Mouse (Mus musculus) midbrain, postnatal 0 days (tissue): ENCODE measurements around the gene Zbtb38. TPM values are rescaled to one million over a fixed set of nuclear protein-coding genes. Genes with fewer than 3 reads are reported as not detected.
A peak's percentile ranks its signal among the peaks of the same experiment; 100 is the strongest.

ENCODE experiments used
- ATAC-seq: fragments of 200-750 bp; cut with Nextera tagmentation; 2 replicates; pipeline ENCODE4 v1.8.0; 2017; ENCODE audit warnings: moderate number of reproducible peaks, mild to moderate bottlenecking, moderate TSS enrichment, moderate library complexity; ENCODE audit not compliant: low FRiP score
- DNase-seq: peaks from one replicate; pipeline ENCODE4 v3.0.0-alpha.2; 2015; ENCODE audit warnings: low spot score
- H3K27ac ChIP-seq: fragments of 300-500 bp; sonication (generic); 2 replicates; pipeline ENCODE4 v1.5.1; 2014; ENCODE audit warnings: low read depth, mild to moderate bottlenecking, low read length, mixed read lengths
- H3K27me3 ChIP-seq: fragments of 300-500 bp; sonication (generic); 2 replicates; pipeline ENCODE4 v1.6.1; 2014; ENCODE audit warnings: low read length, control low read depth, mixed read lengths; ENCODE audit not compliant: insufficient read depth
- H3K36me3 ChIP-seq: fragments of 300-500 bp; sonication (generic); 2 replicates; pipeline ENCODE4 v1.6.1; 2014; ENCODE audit warnings: low read length, control low read depth, mixed read lengths; ENCODE audit not compliant: insufficient read depth
- H3K4me1 ChIP-seq: fragments of 300-500 bp; sonication (generic); 2 replicates; pipeline ENCODE4 v1.6.1; 2014; ENCODE audit warnings: mild to moderate bottlenecking, control low read depth, antibody characterized with exemption, low read length, mixed read lengths; ENCODE audit not compliant: insufficient read depth
- H3K4me2 ChIP-seq: fragments of 300-500 bp; sonication (generic); 2 replicates; pipeline ENCODE4 v1.6.1; 2014; ENCODE audit warnings: low read depth, mild to moderate bottlenecking, low read length, mixed read lengths; ENCODE audit not compliant: poor library complexity, severe bottlenecking
- H3K4me3 ChIP-seq: fragments of 300-500 bp; sonication (generic); 2 replicates; pipeline ENCODE4 v1.5.1; 2014; ENCODE audit warnings: low read depth, mild to moderate bottlenecking, low read length, moderate library complexity
- H3K9ac ChIP-seq: fragments of 300-500 bp; sonication (generic); replicated peaks from 2 replicates; pipeline ENCODE4 v1.6.1; 2014; ENCODE audit warnings: mild to moderate bottlenecking, low read length, moderate library complexity, mixed read lengths; ENCODE audit not compliant: poor library complexity, severe bottlenecking
- H3K9me3 ChIP-seq: fragments of 300-500 bp; sonication (generic); 2 replicates; pipeline ENCODE4 v1.6.1; 2016; ENCODE audit warnings: low read length, control low read depth
- CTCF ChIP-seq: IDR thresholded peaks from 2 replicates; pipeline ENCODE4 v1.5.1; 2016; ENCODE audit warnings: antibody characterized with exemption, mild to moderate bottlenecking
- WGBS: fragments of 180-500 bp; shearing (Covaris S2); extraction: QIAGEN DNeasy Blood & Tissue Kit; methylation state at CpG from one replicate; pipeline ENCODE4 v1.1.7; 2014; 5-methylcytosine and 5-hydroxymethylcytosine counted together
- polyA plus RNA-seq: library from polyadenylated mRNA; unstranded; fragments of >200 nt; fragmentation: Nextera tagmentation; extraction: Ambion mirVana; gene quantifications from 2 replicates; pipeline ENCODE4 v1.2.1, GENCODE M21; 2015
- total RNA-seq: library from RNA; depleted of rRNA; stranded (reverse); fragments of >200 nt; gene quantifications from 2 replicates; pipeline ENCODE4 v1.2.3, GENCODE M21; 2014; rRNA removed

Zbtb38 gene
- 50.7 and 77.7 TPM in 2 replicates for total RNA-seq
- 46.2 and 49.9 TPM in 2 replicates for polyA plus RNA-seq

DNA sequence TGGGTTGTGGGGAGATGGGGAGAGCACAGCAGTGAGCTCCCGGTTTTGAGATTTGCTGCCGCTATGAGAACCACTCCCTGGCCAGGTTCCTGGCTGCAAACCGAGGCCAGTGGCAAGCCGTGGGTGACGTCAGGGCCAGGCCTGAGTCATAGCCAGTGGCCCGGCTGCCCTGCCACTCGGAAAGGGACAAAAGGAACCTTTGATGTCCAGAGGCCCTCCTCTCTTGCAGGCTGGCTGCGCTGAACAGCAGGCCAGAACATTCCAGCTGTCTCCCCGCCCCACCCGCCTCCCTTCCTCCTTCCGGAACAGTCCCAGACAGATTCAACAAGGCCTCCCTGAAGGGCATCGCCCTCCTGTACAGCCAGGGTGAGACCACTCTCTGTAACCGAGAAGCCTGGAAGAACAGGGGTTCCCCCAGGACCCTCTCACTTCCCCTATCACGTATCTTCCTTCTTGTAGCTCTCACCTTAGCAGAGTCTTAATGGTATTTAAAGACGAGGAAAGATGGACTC is at the start of gene Zbtb38:
Zbtb38 (minus strand) TSS at position 229 of the 512 bp plus-strand sequence.
- WGBS: 52% methylated on average over 15 of the region's 15 CpGs
- H3K27ac ChIP-seq: no peak within 1 kb of the TSS

DNA sequence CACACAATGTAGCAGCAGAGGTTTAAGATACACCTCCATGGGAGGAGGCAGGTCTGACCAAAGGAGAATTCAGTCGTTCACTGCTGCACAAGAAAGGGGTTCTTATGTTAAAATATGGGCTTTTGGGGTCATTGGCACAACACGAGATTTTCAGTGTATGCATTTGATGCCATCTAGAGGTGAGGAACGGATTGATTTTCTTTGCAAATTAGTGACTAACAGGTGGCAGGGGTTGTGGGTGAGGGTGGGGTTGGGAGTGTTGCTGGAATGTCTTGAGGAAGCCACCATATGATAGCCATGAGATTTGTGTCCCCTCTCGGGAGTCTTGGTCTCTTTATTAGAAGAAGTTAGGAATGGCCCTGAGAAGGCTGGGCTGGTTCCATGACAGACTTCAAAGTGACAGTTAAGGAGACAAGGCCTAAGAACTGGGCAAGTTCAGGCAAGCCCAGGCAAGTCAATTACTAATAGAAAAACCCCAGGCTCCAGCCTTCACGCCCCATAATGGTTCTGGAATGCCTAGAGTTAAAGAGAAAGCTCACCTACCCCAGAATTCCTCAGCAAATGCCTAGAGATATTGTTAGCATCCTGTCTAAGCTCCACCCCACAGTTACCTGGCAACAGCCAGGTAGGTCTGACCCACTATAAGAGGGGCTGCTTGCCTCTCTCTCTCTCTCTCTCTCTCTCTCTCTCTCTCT is 47.6 kb upstream of the Zbtb38 start:
- no peak for ATAC-seq
- no peaks in the 10 kb centered on the region for H3K36me3 ChIP-seq
- no peak overlapping the region for H3K4me2 ChIP-seq
- peak; percentile 79 for TF ChIP-seq CTCF
- peaks cover 3% of the 10 kb centered on the region; the same call in 1 of the 2 replicates for H3K4me1 ChIP-seq
- WGBS: 30% methylated on average over 5 of the region's 5 CpGs
- H3K9ac ChIP-seq: no peak overlapping the region
- DNase-seq: peak; percentile 59
- no peak overlapping the region for H3K4me3 ChIP-seq
- H3K27me3 ChIP-seq: no peaks in the 10 kb centered on the region
- H3K9me3 ChIP-seq: no peaks in the 10 kb centered on the region
- no peak overlapping the region for H3K27ac ChIP-seq

More for the DNA sequence above, at the start of gene Zbtb38:
- ATAC-seq (peak; percentile 49; the same call in 1 of the 2 replicates), DNase-seq (peak; percentile 35)
- H3K36me3 ChIP-seq: no peaks in the 10 kb centered on the region
- no peak for TF ChIP-seq CTCF
- H3K4me1 ChIP-seq: no peaks in the 10 kb centered on the region
- no peak within 1 kb of the TSS for H3K4me3 ChIP-seq
- no peak within 1 kb of the TSS for H3K4me2 ChIP-seq
- H3K9ac ChIP-seq: no peak within 1 kb of the TSS
- no peaks in the 10 kb centered on the region for H3K9me3 ChIP-seq
- no peaks in the 10 kb centered on the region for H3K27me3 ChIP-seq

DNA sequence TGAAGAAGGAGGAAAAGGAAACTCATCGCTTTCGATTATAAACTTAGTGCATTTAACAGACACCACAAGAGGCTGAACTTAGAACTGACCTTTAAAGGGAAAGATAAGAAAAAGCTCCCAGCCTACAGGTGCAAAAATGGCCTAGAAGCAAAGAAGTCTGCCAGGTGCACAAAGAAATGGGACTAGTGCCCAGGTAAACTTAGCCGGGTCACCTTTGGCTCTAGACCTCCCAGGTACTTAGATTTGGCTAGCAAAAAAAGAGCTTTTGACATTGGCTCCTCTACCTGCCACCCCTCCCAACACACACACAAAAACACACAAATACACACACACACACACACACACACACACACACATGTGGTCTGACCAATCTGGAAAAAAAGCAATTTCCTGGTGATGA is 44.7 kb upstream of the Zbtb38 start:
- Histone ChIP-seq H3K9ac (no peak overlapping the region), H3K4me1 (peaks cover 3% of the 10 kb centered on the region; the same call in 1 of the 2 replicates), H3K27ac (no peak overlapping the region), H3K27me3 (no peaks in the 10 kb centered on the region), H3K9me3 (no peaks in the 10 kb centered on the region), H3K4me2 (no peak overlapping the region), H3K36me3 (no peaks in the 10 kb centered on the region), H3K4me3 (no peak overlapping the region)
- 97% methylated on average over 3 of the region's 3 CpGs for WGBS
- TF ChIP-seq CTCF: no peak
- no peak for ATAC-seq
- no peak for DNase-seq

DNA sequence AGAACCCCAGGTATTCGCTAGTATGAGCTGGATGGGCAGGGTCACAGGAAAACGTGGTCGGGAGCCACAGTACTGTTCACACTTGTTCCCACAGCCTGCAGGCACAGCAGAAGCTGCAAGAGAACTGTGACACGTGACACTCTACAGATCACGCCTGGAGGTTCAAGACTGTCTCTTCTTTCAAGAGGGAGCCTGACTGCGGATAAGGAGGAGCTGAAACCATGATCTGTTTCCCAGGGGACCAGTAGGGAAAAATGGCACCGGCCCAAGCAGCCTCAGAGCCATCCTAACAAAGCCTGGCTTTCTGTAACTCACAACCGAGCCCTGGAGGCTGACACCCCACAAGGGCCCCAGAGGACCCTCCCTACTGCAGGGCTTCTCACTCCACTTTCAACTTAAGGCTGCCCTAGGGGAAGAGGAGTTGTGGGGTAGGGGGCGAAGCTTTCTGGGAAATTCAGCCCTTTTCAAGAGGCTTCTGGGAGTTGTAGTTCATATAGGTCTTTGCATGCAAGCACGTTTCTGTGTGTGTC is 42.8 kb upstream of the Zbtb38 start:
- 6% methylated on average over 10 of the region's 10 CpGs for WGBS
- ATAC-seq (peak; percentile 83), DNase-seq (peak; percentile 76)
- Histone ChIP-seq H3K27me3 (no peaks in the 10 kb centered on the region), H3K4me2 (peak overlapping the region; percentile 72), H3K36me3 (no peaks in the 10 kb centered on the region), H3K9me3 (no peaks in the 10 kb centered on the region), H3K27ac (peak overlapping the region; percentile 70), H3K9ac (peak overlapping the region; percentile 59), H3K4me1 (peaks cover 3% of the 10 kb centered on the region; the same call in 1 of the 2 replicates), H3K4me3 (peak overlapping the region; percentile 34)
- peak; percentile 3; the same call in 1 of the 2 replicates for TF ChIP-seq CTCF

DNA sequence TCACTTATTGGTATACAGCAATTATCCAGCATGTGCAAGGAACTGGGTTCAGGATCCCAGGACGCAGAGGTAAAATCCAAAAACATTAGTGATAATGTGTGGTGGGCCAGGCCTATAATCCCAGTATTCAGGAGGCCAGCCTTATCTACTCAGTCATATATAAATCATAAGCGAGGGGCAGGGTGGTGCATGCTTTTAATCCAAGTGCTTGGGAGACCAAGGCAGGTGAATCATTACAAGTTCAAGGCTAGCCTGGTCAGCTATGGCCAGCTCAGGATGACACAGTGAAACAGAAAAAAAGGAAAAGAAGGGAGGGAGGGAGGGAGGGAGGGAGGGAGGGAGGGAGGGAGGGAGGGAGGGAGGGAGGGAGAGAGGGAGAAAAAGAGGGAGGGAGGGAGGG is 42.0 kb upstream of the Zbtb38 start:
- ATAC-seq (no peak), DNase-seq (no peak)
- Histone ChIP-seq H3K9ac (no peak overlapping the region), H3K4me2 (no peak overlapping the region), H3K9me3 (no peaks in the 10 kb centered on the region), H3K4me1 (no peaks in the 10 kb centered on the region), H3K27me3 (no peaks in the 10 kb centered on the region), H3K27ac (no peak overlapping the region), H3K36me3 (no peaks in the 10 kb centered on the region), H3K4me3 (no peak overlapping the region)
- TF ChIP-seq CTCF: no peak
- 87% methylated on average over 2 of the region's 2 CpGs for WGBS

DNA sequence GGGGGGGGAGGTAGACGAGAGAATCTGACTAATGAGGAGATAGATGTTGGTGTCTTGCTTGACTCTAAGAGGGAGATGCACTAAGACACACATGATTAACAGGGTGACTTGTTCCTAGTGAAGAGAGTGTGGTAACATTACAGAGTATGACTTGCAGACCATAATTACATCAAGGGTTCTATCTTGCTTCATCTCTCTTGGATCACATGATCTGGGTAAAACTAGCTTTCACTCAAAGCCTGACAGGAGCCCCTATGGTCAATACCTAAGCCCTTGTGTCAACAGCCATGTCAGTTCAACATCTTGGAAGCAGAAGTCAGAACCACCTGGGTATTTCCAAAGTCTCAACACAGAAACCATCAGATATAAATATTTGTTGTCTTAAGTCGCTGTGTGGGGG is 39.9 kb upstream of the Zbtb38 start:
- H3K27me3 ChIP-seq: no peaks in the 10 kb centered on the region
- H3K9ac ChIP-seq: no peak overlapping the region
- no peak overlapping the region for H3K27ac ChIP-seq
- H3K9me3 ChIP-seq: no peaks in the 10 kb centered on the region
- DNase-seq: no peak
- ATAC-seq: no peak
- no peaks in the 10 kb centered on the region for H3K36me3 ChIP-seq
- no peak overlapping the region for H3K4me3 ChIP-seq
- H3K4me1 ChIP-seq: no peaks in the 10 kb centered on the region
- no peak for TF ChIP-seq CTCF
- H3K4me2 ChIP-seq: no peak overlapping the region
- 90% methylated on average over 2 of the region's 2 CpGs for WGBS
